Mouse (Mus musculus): Measurements from ENCODE around the gene Csnk1g1. TPM values are rescaled to one million over a fixed set of nuclear protein-coding genes. Genes with fewer than 3 reads are reported as not detected.

Csnk1g1 gene
- polyA plus RNA-seq, 1 experiment from 2014 or later = 26.0 TPM

DNA sequence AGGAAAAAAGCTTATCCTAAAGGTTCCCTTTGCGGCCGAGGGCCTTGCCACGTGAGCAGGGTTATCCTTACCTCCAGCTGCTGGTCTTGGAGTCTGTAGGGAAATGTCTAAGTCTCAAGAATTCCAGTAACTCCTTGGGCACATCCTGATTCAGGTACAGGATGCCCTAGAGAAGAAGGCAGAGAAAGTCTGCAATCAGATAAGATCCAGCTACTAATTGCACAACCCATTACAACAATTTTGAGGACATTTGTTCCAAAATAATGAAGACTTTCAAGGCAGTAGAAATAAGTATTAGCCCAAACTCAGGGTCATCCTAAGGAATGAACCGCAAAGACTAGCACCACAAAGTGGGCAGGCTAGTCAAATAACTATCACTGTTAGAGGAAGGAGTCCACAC, 159.3 kb downstream of the Csnk1g1 start:
- Histone ChIP-seq H3K9me3 (ENCODE audit: control insufficient read depth, low read length) (no peaks in the 10 kb centered on the region), H3K4me3 (ENCODE audit: low read depth, low read length) (no peak overlapping the region), H3K9ac (ENCODE audit: low read depth, low read length) (no peak overlapping the region), H3K4me2 (replicated peaks; ENCODE audit: low read depth, low read length) (no peak overlapping the region), H3K27ac (ENCODE audit: low read depth, low read length) (no peak overlapping the region), H3K27me3 (ENCODE audit: control insufficient read depth, insufficient read depth, low read length) (peaks cover 31% of the 10 kb centered on the region), H3K36me3 (ENCODE audit: control insufficient read depth, insufficient read depth, low read length) (peaks cover 9% of the 10 kb centered on the region; the same call in 1 of the 2 replicates), H3K4me1 (replicated peaks; ENCODE audit: control insufficient read depth, insufficient read depth, low read length) (0 out of 2 replicates have a peak, but pooled peaks cover 4% of the 10 kb centered on the region)
- DNase-seq (ENCODE audit: low spot score) (no peak), ATAC-seq (ENCODE audit: low FRiP score) (no peak)
- 56% methylated on average over 4 of the region's 4 CpGs for WGBS

DNA sequence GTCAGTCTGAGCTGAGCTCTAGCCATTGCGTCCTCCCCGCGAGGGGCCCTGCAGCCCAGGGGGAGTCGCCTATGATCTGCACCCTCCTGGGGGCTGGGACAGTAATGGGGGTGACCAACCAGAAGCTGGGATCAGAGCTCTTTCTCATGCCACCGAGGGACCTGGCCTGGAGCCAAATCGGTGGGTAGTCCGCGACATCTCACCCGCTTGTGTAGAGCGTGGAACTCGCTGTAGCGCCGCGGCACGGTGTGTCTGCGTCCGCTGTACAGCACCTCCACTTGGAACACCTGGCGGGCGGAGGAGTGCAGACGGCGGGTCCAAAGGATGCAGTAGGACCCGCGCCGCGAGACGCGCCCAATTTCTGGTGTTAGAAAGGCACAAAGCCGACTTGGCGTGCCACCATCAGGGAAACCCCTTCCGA, 160.3 kb downstream of the Csnk1g1 start:
- Histone ChIP-seq H3K4me1 (replicated peaks; ENCODE audit: control insufficient read depth, insufficient read depth, low read length) (0 out of 2 replicates have a peak, but pooled peaks cover 4% of the 10 kb centered on the region), H3K36me3 (ENCODE audit: control insufficient read depth, insufficient read depth, low read length) (peaks cover 4% of the 10 kb centered on the region; the same call in 1 of the 2 replicates), H3K9ac (ENCODE audit: low read depth, low read length) (peak overlapping the region; percentile 57), H3K4me2 (replicated peaks; ENCODE audit: low read depth, low read length) (peak overlapping the region; percentile 83), H3K27me3 (ENCODE audit: control insufficient read depth, insufficient read depth, low read length) (peaks cover 31% of the 10 kb centered on the region), H3K4me3 (ENCODE audit: low read depth, low read length) (peak overlapping the region; percentile 47), H3K27ac (ENCODE audit: low read depth, low read length) (no peak overlapping the region), H3K9me3 (ENCODE audit: control insufficient read depth, low read length) (no peaks in the 10 kb centered on the region)
- WGBS = 1% methylated on average over 30 of the region's 30 CpGs
- DNase-seq (ENCODE audit: low spot score) = peak; percentile 51
- ATAC-seq (ENCODE audit: low FRiP score) = 0 out of 2 replicates have a peak, but pooled peaks have one; percentile 6

DNA sequence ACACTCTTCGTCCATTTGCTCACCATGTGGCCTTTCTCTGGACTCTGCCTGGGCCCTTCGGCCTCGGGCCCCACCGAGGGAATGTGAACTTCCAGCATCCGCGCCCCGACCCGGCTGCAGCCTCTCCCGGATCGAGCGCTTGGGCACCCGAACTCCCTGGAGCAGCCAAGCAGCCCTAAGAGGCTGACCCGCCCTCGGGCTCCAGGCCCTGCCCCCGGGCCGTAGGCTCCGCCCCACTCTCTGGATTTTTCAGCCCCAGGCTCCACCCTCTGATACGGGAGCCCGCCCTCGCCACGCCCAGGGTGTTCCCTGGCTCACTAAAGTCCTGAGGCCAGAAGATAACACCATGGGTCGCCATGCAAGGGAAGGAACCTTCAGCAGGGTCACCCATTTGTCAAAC, 160.9 kb downstream of the Csnk1g1 start, which contains the start of gene Snx22:
Gene Snx22, minus strand, starts transcription at position 137 of the 400 bp plus-strand sequence.
- Histone ChIP-seq H3K9me3 (ENCODE audit: control insufficient read depth, low read length) (no peaks in the 10 kb centered on the region), H3K9ac (ENCODE audit: low read depth, low read length) (peak within 1 kb of the TSS; percentile 57), H3K4me1 (replicated peaks; ENCODE audit: control insufficient read depth, insufficient read depth, low read length) (0 out of 2 replicates have a peak, but pooled peaks cover 4% of the 10 kb centered on the region), H3K4me2 (replicated peaks; ENCODE audit: low read depth, low read length) (peak within 1 kb of the TSS; percentile 83), H3K36me3 (ENCODE audit: control insufficient read depth, insufficient read depth, low read length) (peaks cover 4% of the 10 kb centered on the region; the same call in 1 of the 2 replicates), H3K27me3 (ENCODE audit: control insufficient read depth, insufficient read depth, low read length) (peaks cover 31% of the 10 kb centered on the region), H3K27ac (ENCODE audit: low read depth, low read length) (no peak within 1 kb of the TSS), H3K4me3 (ENCODE audit: low read depth, low read length) (peak within 1 kb of the TSS; percentile 47)
- ATAC-seq (ENCODE audit: low FRiP score) = peak; percentile 89
- 1% methylated on average over 22 of the region's 22 CpGs for WGBS
- DNase-seq (ENCODE audit: low spot score) = peak; percentile 82

DNA sequence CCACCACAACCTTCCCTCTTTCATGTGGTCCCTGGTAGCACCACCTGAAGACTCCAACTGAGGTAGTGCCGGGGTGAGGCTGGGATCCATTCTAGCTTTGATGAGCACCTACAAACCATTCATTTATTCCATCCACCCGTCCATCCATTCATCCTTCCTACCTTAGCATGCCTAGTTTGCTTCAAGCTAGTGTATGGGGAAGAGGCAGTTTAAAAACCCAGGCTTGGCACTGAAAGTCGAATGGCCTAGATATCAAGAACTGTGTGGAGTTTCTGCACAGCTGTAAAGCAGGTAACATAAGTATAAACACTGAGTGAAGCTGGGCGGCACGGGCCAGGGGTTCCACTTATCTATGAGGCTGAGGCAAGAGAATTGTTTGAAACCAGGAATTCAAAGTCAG, 161.4 kb downstream of the Csnk1g1 start:
- no peaks in the 10 kb centered on the region for H3K9me3 ChIP-seq (ENCODE audit: control insufficient read depth, low read length)
- 0 out of 2 replicates have a peak, but pooled peaks cover 4% of the 10 kb centered on the region for H3K4me1 ChIP-seq (replicated peaks; ENCODE audit: control insufficient read depth, insufficient read depth, low read length)
- no peak overlapping the region for H3K27ac ChIP-seq (ENCODE audit: low read depth, low read length)
- ATAC-seq (ENCODE audit: low FRiP score) = no peak; the same call in 1 of the 2 replicates
- peaks cover 4% of the 10 kb centered on the region; the same call in 1 of the 2 replicates for H3K36me3 ChIP-seq (ENCODE audit: control insufficient read depth, insufficient read depth, low read length)
- H3K27me3 ChIP-seq (ENCODE audit: control insufficient read depth, insufficient read depth, low read length) = peaks cover 31% of the 10 kb centered on the region
- H3K4me2 ChIP-seq (replicated peaks; ENCODE audit: low read depth, low read length) = no peak overlapping the region
- H3K4me3 ChIP-seq (ENCODE audit: low read depth, low read length) = no peak overlapping the region; the same call in 1 of the 2 replicates
- H3K9ac ChIP-seq (ENCODE audit: low read depth, low read length) = no peak overlapping the region
- DNase-seq (ENCODE audit: low spot score) = no peak
- WGBS = 89% methylated on average over 5 of the region's 5 CpGs

DNA sequence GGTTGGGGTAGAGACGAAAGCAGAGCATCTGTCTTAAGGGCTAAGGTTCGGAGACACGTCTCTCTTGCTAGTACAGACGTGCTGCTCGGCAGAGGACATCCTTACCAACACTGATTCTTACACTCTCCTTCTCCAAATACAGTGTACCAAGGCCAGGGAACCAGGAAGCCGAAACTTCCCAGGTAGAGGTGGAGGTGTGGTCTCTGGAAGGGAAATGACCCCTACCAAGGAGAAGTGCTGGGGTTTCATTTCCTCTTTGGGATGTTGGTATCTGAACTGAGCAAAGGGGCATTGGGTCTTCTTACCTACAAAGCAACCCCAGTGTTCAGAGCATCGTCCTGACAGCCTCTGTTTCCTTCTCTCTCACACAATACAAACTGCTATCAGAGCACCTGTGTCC, 164.0 kb downstream of the Csnk1g1 start:
- H3K4me3 ChIP-seq (ENCODE audit: low read depth, low read length) = no peak overlapping the region
- no peaks in the 10 kb centered on the region for H3K9me3 ChIP-seq (ENCODE audit: control insufficient read depth, low read length)
- H3K27me3 ChIP-seq (ENCODE audit: control insufficient read depth, insufficient read depth, low read length) = peaks cover 26% of the 10 kb centered on the region
- no peak overlapping the region for H3K27ac ChIP-seq (ENCODE audit: low read depth, low read length)
- H3K36me3 ChIP-seq (ENCODE audit: control insufficient read depth, insufficient read depth, low read length) = no peaks in the 10 kb centered on the region
- WGBS = 93% methylated on average over 7 of the region's 7 CpGs
- H3K4me2 ChIP-seq (replicated peaks; ENCODE audit: low read depth, low read length) = no peak overlapping the region
- DNase-seq (ENCODE audit: low spot score) (no peak), ATAC-seq (ENCODE audit: low FRiP score) (no peak)
- H3K9ac ChIP-seq (ENCODE audit: low read depth, low read length) = no peak overlapping the region
- 0 out of 2 replicates have a peak, but pooled peaks cover 4% of the 10 kb centered on the region for H3K4me1 ChIP-seq (replicated peaks; ENCODE audit: control insufficient read depth, insufficient read depth, low read length)

DNA sequence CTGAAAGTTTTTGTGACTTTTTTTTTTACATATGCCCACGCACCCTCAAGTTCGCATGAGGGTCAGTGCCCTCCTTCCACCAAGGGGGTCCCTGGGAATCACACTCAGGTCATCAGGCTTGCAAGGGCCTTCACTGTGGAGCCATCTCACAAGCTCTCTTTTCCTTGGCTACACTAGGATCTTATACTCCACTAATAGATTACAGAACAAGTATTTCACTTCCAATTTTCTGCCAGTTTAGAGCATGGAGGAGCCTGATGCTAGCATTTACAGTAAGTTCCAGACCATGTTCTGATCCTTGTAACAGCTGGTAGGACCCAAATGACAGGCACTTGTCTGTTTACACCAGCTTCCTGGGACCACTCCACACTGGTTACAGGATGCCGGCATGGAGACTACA, 169.3 kb downstream of the Csnk1g1 start:
- Histone ChIP-seq H3K27me3 (ENCODE audit: control insufficient read depth, insufficient read depth, low read length) (no peaks in the 10 kb centered on the region), H3K9me3 (ENCODE audit: control insufficient read depth, low read length) (no peaks in the 10 kb centered on the region), H3K27ac (ENCODE audit: low read depth, low read length) (no peak overlapping the region), H3K4me1 (replicated peaks; ENCODE audit: control insufficient read depth, insufficient read depth, low read length) (0 out of 2 replicates have a peak, but pooled peaks cover 2% of the 10 kb centered on the region), H3K36me3 (ENCODE audit: control insufficient read depth, insufficient read depth, low read length) (no peaks in the 10 kb centered on the region), H3K4me3 (ENCODE audit: low read depth, low read length) (no peak overlapping the region), H3K4me2 (replicated peaks; ENCODE audit: low read depth, low read length) (no peak overlapping the region), H3K9ac (ENCODE audit: low read depth, low read length) (no peak overlapping the region)
- WGBS = 59% methylated on average over 3 of the region's 3 CpGs
- ATAC-seq (ENCODE audit: low FRiP score) = no peak
- DNase-seq (ENCODE audit: low spot score) = no peak

DNA sequence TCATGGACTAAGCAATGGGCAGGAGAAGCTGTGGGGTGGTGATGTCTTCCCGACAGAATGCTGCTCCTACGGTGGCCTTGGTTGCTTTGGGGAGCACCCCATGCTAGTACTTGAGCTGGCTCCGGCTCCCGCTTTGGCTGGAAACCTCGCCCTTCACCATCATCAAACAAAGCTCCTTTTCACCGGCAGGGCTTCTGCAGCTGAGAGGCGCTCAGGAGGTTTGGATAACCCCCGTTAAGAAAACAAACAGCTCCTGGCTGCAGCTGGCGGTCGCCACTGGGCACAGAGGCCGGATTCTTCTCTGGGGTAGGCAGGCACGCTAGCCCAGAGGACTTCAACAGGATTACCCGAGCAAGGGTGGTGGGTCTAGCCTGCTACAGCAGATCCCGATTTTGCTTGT, 169.8 kb downstream of the Csnk1g1 start:
- Histone ChIP-seq H3K36me3 (ENCODE audit: control insufficient read depth, insufficient read depth, low read length) (no peaks in the 10 kb centered on the region), H3K27me3 (ENCODE audit: control insufficient read depth, insufficient read depth, low read length) (no peaks in the 10 kb centered on the region), H3K9me3 (ENCODE audit: control insufficient read depth, low read length) (no peaks in the 10 kb centered on the region), H3K4me3 (ENCODE audit: low read depth, low read length) (no peak overlapping the region), H3K9ac (ENCODE audit: low read depth, low read length) (no peak overlapping the region), H3K27ac (ENCODE audit: low read depth, low read length) (no peak overlapping the region), H3K4me1 (replicated peaks; ENCODE audit: control insufficient read depth, insufficient read depth, low read length) (0 out of 2 replicates have a peak, but pooled peaks cover 2% of the 10 kb centered on the region), H3K4me2 (replicated peaks; ENCODE audit: low read depth, low read length) (no peak overlapping the region)
- DNase-seq (ENCODE audit: low spot score) = peak; percentile 39
- no peak for ATAC-seq (ENCODE audit: low FRiP score)
- 14% methylated on average over 14 of the region's 14 CpGs for WGBS

DNA sequence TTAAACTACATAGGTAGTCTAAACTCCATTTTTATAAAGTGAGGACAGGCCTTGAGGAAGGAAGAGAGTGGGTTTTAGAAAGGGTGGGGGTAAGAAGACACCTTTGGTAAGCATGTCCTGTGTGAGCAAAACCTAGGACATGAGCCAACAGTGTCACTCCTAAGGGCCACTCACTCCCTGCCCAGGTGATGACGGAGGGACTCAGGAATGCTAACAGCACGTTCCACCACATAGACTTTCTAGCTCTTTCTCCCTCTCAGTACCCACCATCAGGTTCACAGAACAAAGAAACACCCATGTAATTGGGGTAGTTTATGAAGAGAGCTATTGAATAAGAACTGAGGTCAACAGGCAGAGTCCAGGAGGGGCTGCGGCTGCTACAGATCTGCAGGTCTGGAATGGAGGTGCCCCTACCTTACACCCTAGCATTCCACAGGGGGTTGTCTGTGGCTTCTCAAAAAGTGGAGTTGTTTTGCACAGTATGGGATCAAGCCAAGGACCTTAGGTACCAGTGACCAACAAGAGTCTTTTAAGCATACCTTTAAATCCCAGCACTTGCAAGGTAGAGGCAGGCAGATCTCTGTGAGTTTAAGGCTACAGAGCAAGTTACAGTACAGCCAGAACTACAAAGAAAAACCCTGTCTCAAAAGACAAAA, 172.2 kb downstream of the Csnk1g1 start:
- H3K27me3 ChIP-seq (ENCODE audit: control insufficient read depth, insufficient read depth, low read length) = no peaks in the 10 kb centered on the region
- H3K9ac ChIP-seq (ENCODE audit: low read depth, low read length) = no peak overlapping the region
- H3K4me1 ChIP-seq (replicated peaks; ENCODE audit: control insufficient read depth, insufficient read depth, low read length) = 0 out of 2 replicates have a peak, but pooled peaks cover 2% of the 10 kb centered on the region
- no peak overlapping the region for H3K4me2 ChIP-seq (replicated peaks; ENCODE audit: low read depth, low read length)
- 73% methylated on average over 3 of the region's 3 CpGs for WGBS
- H3K27ac ChIP-seq (ENCODE audit: low read depth, low read length) = no peak overlapping the region
- no peak overlapping the region for H3K4me3 ChIP-seq (ENCODE audit: low read depth, low read length)
- DNase-seq (ENCODE audit: low spot score) (no peak), ATAC-seq (ENCODE audit: low FRiP score) (no peak)
- no peaks in the 10 kb centered on the region for H3K9me3 ChIP-seq (ENCODE audit: control insufficient read depth, low read length)
- no peaks in the 10 kb centered on the region for H3K36me3 ChIP-seq (ENCODE audit: control insufficient read depth, insufficient read depth, low read length)

DNA sequence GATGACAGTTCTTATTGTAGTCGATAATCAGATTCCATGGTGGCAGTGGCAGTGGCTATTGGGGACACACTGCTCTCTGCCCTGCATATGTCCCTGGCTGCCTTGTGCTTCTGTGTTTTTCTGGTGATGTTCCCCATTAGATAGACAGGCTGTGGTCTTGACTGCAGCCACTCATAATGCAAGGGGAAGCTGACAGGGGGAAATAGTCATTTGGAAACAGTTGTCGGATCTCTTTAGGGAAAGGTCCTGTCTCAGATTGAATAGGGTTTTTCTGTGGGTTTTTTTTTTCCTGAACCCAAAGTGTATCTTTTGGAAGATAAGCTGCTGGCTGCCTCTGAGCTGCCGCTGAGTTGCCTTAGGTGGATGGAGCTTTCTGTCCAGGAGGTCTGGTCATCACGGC, 173.3 kb downstream of the Csnk1g1 start:
- ATAC-seq (ENCODE audit: low FRiP score) (no peak), DNase-seq (ENCODE audit: low spot score) (no peak)
- Histone ChIP-seq H3K9me3 (ENCODE audit: control insufficient read depth, low read length) (no peaks in the 10 kb centered on the region), H3K9ac (ENCODE audit: low read depth, low read length) (no peak overlapping the region), H3K4me1 (replicated peaks; ENCODE audit: control insufficient read depth, insufficient read depth, low read length) (0 out of 2 replicates have a peak, but pooled peaks cover 2% of the 10 kb centered on the region), H3K27me3 (ENCODE audit: control insufficient read depth, insufficient read depth, low read length) (no peaks in the 10 kb centered on the region), H3K36me3 (ENCODE audit: control insufficient read depth, insufficient read depth, low read length) (peaks cover 1% of the 10 kb centered on the region; the same call in 1 of the 2 replicates), H3K4me2 (replicated peaks; ENCODE audit: low read depth, low read length) (no peak overlapping the region), H3K27ac (ENCODE audit: low read depth, low read length) (no peak overlapping the region), H3K4me3 (ENCODE audit: low read depth, low read length) (no peak overlapping the region)
- WGBS = 87% methylated on average over 4 of the region's 4 CpGs

All from hindbrain, embryonic 11.5 days (tissue).